Mouse (Mus musculus) bone marrow macrophage, adult 2 months (primary cell): ENCODE measurements around the gene Sec61b.

Experiments
- CTCF ChIP-seq: IDR thresholded peaks from 2 replicates; pipeline ENCODE4 v1.5.1; 2012; ENCODE audit warnings: low read depth, mild to moderate bottlenecking, low read length, moderate library complexity
- POLR2A ChIP-seq: IDR thresholded peaks from 2 replicates; pipeline ENCODE4 v1.6.1; 2012; ENCODE audit warnings: mild to moderate bottlenecking, low read depth, low read length, borderline replicate concordance

GRCm38 (mm10) chr4:47480576-47480975 lies 6.1 kb downstream of the Sec61b start:
- TF ChIP-seq CTCF (no peak), POLR2A (no peak)
